Mouse (Mus musculus): ENCODE results near the gene Pdss2. TPM values are rescaled to one million over a fixed set of nuclear protein-coding genes. Genes with fewer than 3 reads are reported as not detected.

The Pdss2 gene
- total RNA-seq, 2 experiments from 2014 or later = 28.4 to 32.2 TPM

DNA sequence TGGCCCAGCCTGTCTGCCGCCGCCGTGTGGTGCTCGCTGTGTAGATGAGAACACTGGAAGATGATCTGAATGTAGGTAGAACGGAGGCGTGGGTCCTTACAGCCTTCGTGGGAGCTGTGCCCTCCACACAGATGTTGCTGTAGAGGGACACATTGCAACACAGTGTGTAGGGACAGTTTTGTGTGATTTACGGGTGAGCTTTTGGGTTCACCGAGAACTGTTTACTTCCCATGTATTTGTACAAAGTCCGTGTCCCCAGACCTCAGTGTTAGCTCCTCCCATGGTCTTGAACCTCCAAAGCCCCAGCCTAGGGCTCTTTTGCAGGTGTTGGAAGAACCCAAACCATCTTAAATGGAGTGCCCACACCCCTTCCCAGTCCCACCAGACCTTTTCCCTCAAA is 291.7 kb downstream of the Pdss2 start:
- intact Hi-C loops (cut with DNase I) = no loop called here
- DNase-seq = no peak

Other genes with a start within 250 kb of the Pdss2 start
- gene Sobp, start 47.0 kb upstream of the Pdss2 start, total RNA-seq (2021) = 10 to 100 TPM; 13.3 to 13.9 TPM
- 1 to 10 TPM; 2.1 to 2.2 TPM for gene 9030612E09Rik, start 46.8 kb upstream of the Pdss2 start, total RNA-seq (2021)